Mouse (Mus musculus): ENCODE measurements at regions not wholly inside any gene's neighbourhood (a gene's known extent, or its start where the extent isn't known, plus 50 kb on each side); places are given as distances from the start of the nearest gene placed in this dataset.
A peak's percentile ranks its signal among the peaks of the same experiment; 100 is the strongest.

- Histone ChIP-seq H3K4me3 (replicated peaks) (no peak overlapping the region), H3K4me2 (no peak overlapping the region), H3K4me1 (peaks cover 4% of the 10 kb centered on the region; the same call in 1 of the 2 replicates), H3K36me3 (no peaks in the 10 kb centered on the region), H3K9me3 (replicated peaks) (no peaks in the 10 kb centered on the region), H3K27ac (no peak overlapping the region), H3K27me3 (no peaks in the 10 kb centered on the region), H3K9ac (no peak overlapping the region)
- ATAC-seq (replicated peaks; ENCODE audit: low FRiP score), result no peak
- WGBS, result 86% methylated on average over 3 of the region's 3 CpGs
Measured at GRCm38 (mm10) chr16:69800955-69801598, 62.5 kb downstream of the Speer2 start.

GRCm38 (mm10) chr16:69796299-69796698 is 67.2 kb downstream of the Speer2 start:
- no peaks in the 10 kb centered on the region for H3K36me3 ChIP-seq
- no peak overlapping the region for H3K4me2 ChIP-seq
- peak; percentile 79 for ATAC-seq (replicated peaks; ENCODE audit: low FRiP score)
- H3K9ac ChIP-seq, result no peak overlapping the region
- H3K27me3 ChIP-seq, result no peaks in the 10 kb centered on the region
- no peak overlapping the region for H3K4me3 ChIP-seq (replicated peaks)
- peaks cover 4% of the 10 kb centered on the region; the same call in 1 of the 2 replicates for H3K4me1 ChIP-seq
- no peaks in the 10 kb centered on the region for H3K9me3 ChIP-seq (replicated peaks)
- WGBS, result 37% methylated on average over 5 of the region's 5 CpGs
- H3K27ac ChIP-seq, result no peak overlapping the region

GRCm38 (mm10) chr16:69790671-69791070 is 72.9 kb downstream of the Speer2 start:
- 83% methylated on average over 1 of the region's 1 CpGs for WGBS
- H3K4me2 ChIP-seq, result no peak overlapping the region
- no peaks in the 10 kb centered on the region for H3K4me1 ChIP-seq
- H3K9me3 ChIP-seq (replicated peaks), result no peaks in the 10 kb centered on the region
- H3K4me3 ChIP-seq (replicated peaks), result no peak overlapping the region
- H3K9ac ChIP-seq, result no peak overlapping the region
- no peak for ATAC-seq (replicated peaks; ENCODE audit: low FRiP score)
- H3K36me3 ChIP-seq, result no peaks in the 10 kb centered on the region
- no peak overlapping the region for H3K27ac ChIP-seq
- no peaks in the 10 kb centered on the region for H3K27me3 ChIP-seq

GRCm38 (mm10) chr16:69770768-69771167 is 92.8 kb downstream of the Speer2 start:
- Histone ChIP-seq H3K4me2 (no peak overlapping the region), H3K9me3 (replicated peaks) (no peaks in the 10 kb centered on the region), H3K4me3 (replicated peaks) (no peak overlapping the region), H3K36me3 (no peaks in the 10 kb centered on the region), H3K9ac (no peak overlapping the region), H3K27me3 (no peaks in the 10 kb centered on the region), H3K27ac (no peak overlapping the region), H3K4me1 (no peaks in the 10 kb centered on the region)
- ATAC-seq (replicated peaks; ENCODE audit: low FRiP score), result no peak
- 98% methylated on average over 1 of the region's 1 CpGs for WGBS

All from kidney, embryonic 15.5 days (tissue).